Mouse (Mus musculus): ENCODE measurements at regions not wholly inside any gene's neighbourhood (a gene's known extent, or its start where the extent isn't known, plus 50 kb on each side); places are given as distances from the start of the nearest gene placed in this dataset.

DNA sequence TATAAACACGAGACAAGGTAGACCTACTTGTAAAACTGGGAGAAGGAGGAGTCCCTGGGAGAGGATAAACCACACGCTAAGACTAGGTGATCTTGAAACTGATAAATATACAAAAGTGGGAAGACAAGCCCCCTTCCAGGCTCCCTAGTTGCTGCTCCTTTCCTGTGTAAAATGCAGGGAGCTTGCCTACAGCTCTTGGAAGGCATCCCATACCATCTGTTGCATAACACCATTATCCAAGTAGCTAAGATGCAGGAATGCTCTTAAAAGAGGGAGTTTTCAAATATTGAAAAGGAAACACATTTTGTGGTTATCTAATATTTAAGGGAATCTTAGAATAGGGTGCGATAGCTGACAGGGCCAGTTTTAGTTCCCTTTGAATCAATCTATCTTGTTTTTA is 406.6 kb downstream of the Hs3st1 start:
- Histone ChIP-seq H3K9ac (ENCODE audit: low read depth, low read length) (no peak overlapping the region), H3K4me1 (replicated peaks; ENCODE audit: insufficient read depth, low read length) (no peaks in the 10 kb centered on the region), H3K4me2 (ENCODE audit: low read length) (no peak overlapping the region), H3K27ac (no peak overlapping the region), H3K4me3 (replicated peaks; ENCODE audit: low read depth, low read length) (no peak overlapping the region), H3K27me3 (ENCODE audit: insufficient read depth, low read length) (no peaks in the 10 kb centered on the region), H3K36me3 (ENCODE audit: insufficient read depth, low read length) (no peaks in the 10 kb centered on the region), H3K9me3 (replicated peaks; ENCODE audit: low read length) (no peaks in the 10 kb centered on the region)
- no peak for TF ChIP-seq CTCF (IDR thresholded peaks at IDR 0.05; ENCODE audit: low read depth)
- 83% methylated on average over 3 of the region's 3 CpGs for WGBS
- DNase-seq (ENCODE audit: low spot score) (no peak), ATAC-seq (replicated peaks; ENCODE audit: low FRiP score, low read depth) (no peak)

DNA sequence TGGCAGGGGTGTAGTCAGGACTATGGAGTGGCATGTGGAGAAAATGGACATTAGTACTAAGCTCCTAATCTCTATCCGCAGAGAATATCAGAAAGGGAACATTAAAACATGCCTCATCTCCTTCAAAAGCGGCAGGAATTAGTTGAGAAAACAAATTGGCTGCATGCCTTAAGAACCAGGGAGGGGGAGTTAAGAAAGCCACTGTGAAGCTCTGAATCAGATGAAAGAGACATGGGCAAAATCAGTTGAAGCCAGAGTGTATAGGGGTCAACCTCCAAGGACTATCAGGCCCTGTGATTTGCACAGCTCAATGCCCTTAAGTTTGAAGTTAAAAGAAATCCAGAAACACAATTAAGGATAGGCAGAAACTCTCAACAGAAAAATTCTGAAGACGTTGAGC is 408.3 kb downstream of the Hs3st1 start:
- 71% methylated on average over 3 of the region's 3 CpGs for WGBS
- TF ChIP-seq CTCF (IDR thresholded peaks at IDR 0.05; ENCODE audit: low read depth), result no peak
- Histone ChIP-seq H3K27ac (no peak overlapping the region), H3K4me3 (replicated peaks; ENCODE audit: low read depth, low read length) (no peak overlapping the region), H3K36me3 (ENCODE audit: insufficient read depth, low read length) (no peaks in the 10 kb centered on the region), H3K9ac (ENCODE audit: low read depth, low read length) (no peak overlapping the region), H3K9me3 (replicated peaks; ENCODE audit: low read length) (no peaks in the 10 kb centered on the region), H3K27me3 (ENCODE audit: insufficient read depth, low read length) (no peaks in the 10 kb centered on the region), H3K4me1 (replicated peaks; ENCODE audit: insufficient read depth, low read length) (no peaks in the 10 kb centered on the region), H3K4me2 (ENCODE audit: low read length) (no peak overlapping the region)
- ATAC-seq (replicated peaks; ENCODE audit: low FRiP score, low read depth), result no peak
- no peak for DNase-seq (ENCODE audit: low spot score)

DNA sequence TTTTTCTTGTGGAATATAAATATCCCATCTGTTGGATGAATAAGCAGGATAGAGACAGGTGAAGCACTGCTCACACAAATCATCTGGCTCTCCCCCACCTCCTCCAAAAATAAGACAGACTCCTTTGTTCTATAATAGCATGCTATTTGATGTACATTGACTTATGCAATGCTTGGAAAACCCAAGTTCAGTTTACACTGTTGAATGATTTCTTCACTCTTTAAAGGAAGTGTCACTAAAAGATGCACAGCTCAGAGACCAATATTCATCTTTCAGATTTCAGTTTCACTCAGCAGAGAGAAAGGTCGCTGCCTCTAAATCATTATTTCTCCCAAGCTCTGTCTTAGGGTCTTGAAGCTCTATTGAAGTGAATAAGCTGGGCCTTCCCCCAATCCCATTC is 417.4 kb downstream of the Hs3st1 start:
- no peak for DNase-seq (ENCODE audit: low spot score)
- Histone ChIP-seq H3K4me3 (replicated peaks; ENCODE audit: low read depth, low read length) (no peak overlapping the region), H3K4me2 (ENCODE audit: low read length) (no peak overlapping the region), H3K27me3 (ENCODE audit: insufficient read depth, low read length) (no peaks in the 10 kb centered on the region), H3K27ac (no peak overlapping the region), H3K9ac (ENCODE audit: low read depth, low read length) (no peak overlapping the region), H3K9me3 (replicated peaks; ENCODE audit: low read length) (no peaks in the 10 kb centered on the region), H3K4me1 (replicated peaks; ENCODE audit: insufficient read depth, low read length) (no peaks in the 10 kb centered on the region), H3K36me3 (ENCODE audit: insufficient read depth, low read length) (no peaks in the 10 kb centered on the region)
- no peak for TF ChIP-seq CTCF (IDR thresholded peaks at IDR 0.05; ENCODE audit: low read depth)
- 68% methylated on average over 1 of the region's 1 CpGs for WGBS
- ATAC-seq (replicated peaks; ENCODE audit: low FRiP score, low read depth), result no peak

DNA sequence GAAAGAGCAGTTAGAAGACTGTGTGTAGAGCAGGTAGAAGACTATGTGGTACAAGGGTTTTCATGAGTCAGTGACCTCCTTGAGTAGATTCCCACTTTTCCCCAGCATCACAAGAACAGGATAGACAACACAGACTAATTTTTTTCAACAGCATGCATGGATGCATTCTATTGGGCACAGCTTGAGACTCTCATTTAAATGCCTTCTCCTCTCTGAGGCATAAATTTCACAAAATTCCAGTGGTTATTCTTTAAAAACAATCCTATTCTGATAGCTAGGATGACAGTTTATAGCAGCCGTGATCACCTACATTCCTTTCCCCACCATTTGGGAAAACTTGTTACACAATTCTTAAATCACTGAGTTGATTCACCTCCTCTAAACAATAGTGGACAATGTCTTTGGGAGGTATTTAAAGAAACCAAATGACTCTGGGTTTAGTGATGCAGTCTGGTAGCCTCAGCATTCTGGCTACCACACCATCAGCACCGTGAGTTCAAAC is 418.7 kb downstream of the Hs3st1 start:
- DNase-seq (ENCODE audit: low spot score), result no peak
- no peak overlapping the region for H3K9ac ChIP-seq (ENCODE audit: low read depth, low read length)
- H3K27me3 ChIP-seq (ENCODE audit: insufficient read depth, low read length), result no peaks in the 10 kb centered on the region
- H3K4me3 ChIP-seq (replicated peaks; ENCODE audit: low read depth, low read length), result no peak overlapping the region
- no peak overlapping the region for H3K4me2 ChIP-seq (ENCODE audit: low read length)
- H3K4me1 ChIP-seq (replicated peaks; ENCODE audit: insufficient read depth, low read length), result no peaks in the 10 kb centered on the region
- no peak overlapping the region for H3K27ac ChIP-seq
- no peak for ATAC-seq (replicated peaks; ENCODE audit: low FRiP score, low read depth)
- 88% methylated on average over 2 of the region's 2 CpGs for WGBS
- no peaks in the 10 kb centered on the region for H3K36me3 ChIP-seq (ENCODE audit: insufficient read depth, low read length)
- no peaks in the 10 kb centered on the region for H3K9me3 ChIP-seq (replicated peaks; ENCODE audit: low read length)
- no peak for TF ChIP-seq CTCF (IDR thresholded peaks at IDR 0.05; ENCODE audit: low read depth)

DNA sequence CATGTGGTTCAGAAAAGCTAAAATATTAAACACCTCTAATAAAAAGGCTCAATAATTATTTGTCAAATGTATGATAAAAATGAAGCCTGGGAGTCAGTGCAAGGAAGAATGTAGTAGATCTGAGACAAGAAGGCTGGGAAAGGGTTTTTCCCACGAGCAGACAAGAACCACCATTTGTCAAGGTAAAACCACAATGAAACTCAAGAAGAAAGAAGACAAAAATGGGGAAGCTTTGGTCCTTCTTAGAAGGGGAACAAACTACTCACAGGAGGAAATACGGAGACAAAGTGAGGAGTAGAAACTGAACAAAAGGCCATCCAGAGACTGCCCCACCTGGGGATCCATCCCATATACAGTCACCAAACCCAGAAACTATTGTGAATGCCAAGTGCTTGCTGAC is 420.0 kb downstream of the Hs3st1 start:
- no peaks in the 10 kb centered on the region for H3K36me3 ChIP-seq (ENCODE audit: insufficient read depth, low read length)
- H3K27ac ChIP-seq, result no peak overlapping the region
- 84% methylated on average over 2 of the region's 2 CpGs for WGBS
- no peak for DNase-seq (ENCODE audit: low spot score)
- no peaks in the 10 kb centered on the region for H3K9me3 ChIP-seq (replicated peaks; ENCODE audit: low read length)
- H3K4me3 ChIP-seq (replicated peaks; ENCODE audit: low read depth, low read length), result no peak overlapping the region
- no peaks in the 10 kb centered on the region for H3K27me3 ChIP-seq (ENCODE audit: insufficient read depth, low read length)
- H3K4me2 ChIP-seq (ENCODE audit: low read length), result no peak overlapping the region
- TF ChIP-seq CTCF (IDR thresholded peaks at IDR 0.05; ENCODE audit: low read depth), result no peak
- H3K9ac ChIP-seq (ENCODE audit: low read depth, low read length), result no peak overlapping the region
- ATAC-seq (replicated peaks; ENCODE audit: low FRiP score, low read depth), result no peak
- no peaks in the 10 kb centered on the region for H3K4me1 ChIP-seq (replicated peaks; ENCODE audit: insufficient read depth, low read length)

DNA sequence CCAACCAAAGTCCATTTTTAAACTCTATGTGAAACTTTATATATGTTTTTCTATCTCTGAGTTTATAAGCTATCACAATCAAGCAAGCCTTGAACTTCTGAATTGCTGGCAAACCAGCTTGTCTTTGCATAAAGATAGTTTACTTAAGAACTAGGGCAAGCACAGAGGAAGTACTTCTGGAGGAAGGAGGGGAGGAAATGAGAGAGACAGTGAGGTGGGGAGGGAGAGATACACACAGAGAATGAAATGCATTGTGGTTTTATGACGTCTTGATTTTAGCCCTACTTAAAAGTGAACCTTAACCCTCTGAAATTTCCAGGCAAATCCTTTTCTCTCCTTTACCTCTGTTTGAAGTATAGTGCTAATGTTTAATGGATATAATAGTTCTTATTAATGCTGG is 421.0 kb downstream of the Hs3st1 start:
- H3K27me3 ChIP-seq (ENCODE audit: insufficient read depth, low read length), result no peaks in the 10 kb centered on the region
- no peak overlapping the region for H3K4me3 ChIP-seq (replicated peaks; ENCODE audit: low read depth, low read length)
- H3K36me3 ChIP-seq (ENCODE audit: insufficient read depth, low read length), result no peaks in the 10 kb centered on the region
- no peak overlapping the region for H3K27ac ChIP-seq
- DNase-seq (ENCODE audit: low spot score) (no peak), ATAC-seq (replicated peaks; ENCODE audit: low FRiP score, low read depth) (no peak)
- TF ChIP-seq CTCF (IDR thresholded peaks at IDR 0.05; ENCODE audit: low read depth), result no peak
- H3K9ac ChIP-seq (ENCODE audit: low read depth, low read length), result no peak overlapping the region
- 50% methylated on average over 1 of the region's 1 CpGs for WGBS
- no peaks in the 10 kb centered on the region for H3K4me1 ChIP-seq (replicated peaks; ENCODE audit: insufficient read depth, low read length)
- no peaks in the 10 kb centered on the region for H3K9me3 ChIP-seq (replicated peaks; ENCODE audit: low read length)
- no peak overlapping the region for H3K4me2 ChIP-seq (ENCODE audit: low read length)

DNA sequence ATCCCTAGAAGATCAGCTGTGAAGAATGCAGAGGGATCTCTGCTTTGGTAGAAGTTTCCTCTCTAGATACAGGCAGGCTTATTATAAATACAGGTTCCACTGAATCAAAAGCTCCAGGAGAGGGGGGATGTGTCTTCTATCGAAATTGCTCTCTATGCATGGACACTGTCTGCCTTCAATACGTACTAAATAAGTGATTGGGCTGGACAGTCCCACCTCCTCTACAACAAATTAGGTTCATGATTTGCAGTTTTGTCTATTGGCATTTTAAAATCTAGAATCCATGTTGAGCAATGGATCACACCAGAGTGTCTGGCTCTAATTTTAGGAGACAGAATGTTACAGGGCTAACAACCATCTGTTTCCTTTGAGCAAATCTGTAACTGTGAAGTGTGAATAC is 429.9 kb downstream of the Hs3st1 start:
- ATAC-seq (replicated peaks; ENCODE audit: low FRiP score, low read depth) (no peak), DNase-seq (ENCODE audit: low spot score) (no peak)
- TF ChIP-seq CTCF (IDR thresholded peaks at IDR 0.05; ENCODE audit: low read depth), result no peak
- no peak overlapping the region for H3K9ac ChIP-seq (ENCODE audit: low read depth, low read length)
- H3K27ac ChIP-seq, result no peak overlapping the region
- H3K4me3 ChIP-seq (replicated peaks; ENCODE audit: low read depth, low read length), result no peak overlapping the region
- H3K27me3 ChIP-seq (ENCODE audit: insufficient read depth, low read length), result no peaks in the 10 kb centered on the region
- WGBS, result 80% methylated on average over 2 of the region's 2 CpGs
- no peaks in the 10 kb centered on the region for H3K4me1 ChIP-seq (replicated peaks; ENCODE audit: insufficient read depth, low read length)
- H3K36me3 ChIP-seq (ENCODE audit: insufficient read depth, low read length), result no peaks in the 10 kb centered on the region
- no peak overlapping the region for H3K4me2 ChIP-seq (ENCODE audit: low read length)
- no peaks in the 10 kb centered on the region for H3K9me3 ChIP-seq (replicated peaks; ENCODE audit: low read length)
